ENCODE assay signal across 8 mouse cellular contexts in genomic region chr11:115692800-115693199, GRCm38 (mm10). TPM values are rescaled to one million over a fixed set of nuclear protein-coding genes. Genes with fewer than 3 reads are reported as not detected.
A peak's percentile ranks its signal among the peaks of the same experiment; 100 is the strongest.
DNase-seq lines count a peak whose midpoint lies in the region; ATAC-seq and TF ChIP-seq lines count a peak whose summit lies in the region.

No protein-coding gene starts in this region.

- no peaks in the 10 kb centered on the region for H3K9me3 ChIP-seq in heart, embryonic 13.5 days
- no peaks in the 10 kb centered on the region for H3K9me3 ChIP-seq in lung, postnatal 0 days (ENCODE audit: low read length)

- peak; percentile 47 to 77 for DNase-seq in adrenal gland, adult (ENCODE audit: inconsistent age in 2 of 2, low spot score in 1 of 2)
- no peak for DNase-seq in adrenal gland, adult 8-10 months
- DNase-seq in 416B (ENCODE audit: low read depth), result peak; percentile 61
- DNase-seq in lung, postnatal 0 days (ENCODE audit: low spot score), result peak; percentile 54
- DNase-seq in left cerebral cortex, adult 11 months (ENCODE audit: low spot score), result no peak
- DNase-seq in urinary bladder, postnatal 25 days (ENCODE audit: low spot score), result no peak

- no peak for TF ChIP-seq EP300 in lung, postnatal 0 days (IDR thresholded peaks at IDR 0.05)

- no peak overlapping the region for H3K4me3 ChIP-seq in heart, embryonic 13.5 days
- no peak overlapping the region for H3K4me3 ChIP-seq in lung, postnatal 0 days (ENCODE audit: low read depth, low read length)

- TF ChIP-seq CTCF in lung, postnatal 0 days (IDR thresholded peaks at IDR 0.05), result no peak

- H3K4me2 ChIP-seq in heart, embryonic 13.5 days, result no peak overlapping the region
- H3K4me2 ChIP-seq in lung, postnatal 0 days (replicated peaks; ENCODE audit: low read depth, low read length), result no peak overlapping the region

- WGBS in heart, embryonic 13.5 days, result 42% methylated on average over 5 of the region's 5 CpGs
- 20% methylated on average over 5 of the region's 5 CpGs for WGBS in lung, postnatal 0 days

- peaks cover 33% of the 10 kb centered on the region for H3K36me3 ChIP-seq in heart, embryonic 13.5 days
- H3K36me3 ChIP-seq in lung, postnatal 0 days (ENCODE audit: insufficient read depth, low read length), result no peaks in the 10 kb centered on the region; the same call in 1 of the 2 replicates

- H3K9ac ChIP-seq in heart, embryonic 13.5 days, result peak overlapping the region; percentile 48
- H3K9ac ChIP-seq in lung, postnatal 0 days (replicated peaks; ENCODE audit: low read depth), result no peak overlapping the region

- H3K4me1 ChIP-seq in heart, embryonic 13.5 days, result peaks cover 77% of the 10 kb centered on the region
- H3K4me1 ChIP-seq in lung, postnatal 0 days (ENCODE audit: insufficient read depth, low read depth, low read length), result peaks cover 15% of the 10 kb centered on the region; the same call in 1 of the 2 replicates

- H3K27ac ChIP-seq in heart, embryonic 13.5 days (replicated peaks), result peak overlapping the region; percentile 80
- peak overlapping the region; percentile 58 for H3K27ac ChIP-seq in lung, postnatal 0 days (ENCODE audit: low read length)

- H3K27me3 ChIP-seq in heart, embryonic 13.5 days (replicated peaks), result no peaks in the 10 kb centered on the region
- no peaks in the 10 kb centered on the region for H3K27me3 ChIP-seq in lung, postnatal 0 days (replicated peaks; ENCODE audit: insufficient read depth, low read length)

- no peak for ATAC-seq in heart, embryonic 13.5 days (ENCODE audit: extremely low read depth, insufficient number of reproducible peaks, low FRiP score, low TSS enrichment)
- ATAC-seq in lung, postnatal 0 days, result peak; percentile 30; the same call in 1 of the 2 replicates
- ATAC-seq in erythroblast, adult 5-6 weeks (replicated peaks; ENCODE audit: low FRiP score, poor library complexity, severe bottlenecking), result no peak

RNA-seq across cellular contexts. Expression of gene Grb2, which starts 15.6 kb away (rescaled TPM):
- 100 to 1,000 TPM; 136 to 165 (median 160) TPM for total RNA-seq in adrenal gland, adult 8-10 months (2022)
- polyA plus RNA-seq in heart, embryonic 13.5 days (2015; fragmentation: Nextera tagmentation; extraction: Ambion mirVana), result 86.6 and 90.0 TPM in 2 replicates
- polyA plus RNA-seq in lung, postnatal 0 days (2015; fragmentation: Nextera tagmentation; extraction: Ambion mirVana), result 62.8 and 75.9 TPM in 2 replicates
- 27.4 and 34.4 TPM in 2 replicates for total RNA-seq in erythroblast, adult 5-6 weeks (2015; ENCODE audit: low replicate concordance)
- 12.0 and 21.9 TPM in 2 replicates for total RNA-seq in erythroblast, adult 5-6 weeks (2017; ENCODE audit: low replicate concordance)

Comparison
In these comparisons a context has a peak if more than half of its experiments do, and no peak if none do; other contexts are left out.
1. DNase-seq: peak in adrenal gland, adult (2 of 2), 416B (single experiment) and lung, postnatal 0 days (single experiment); none in adrenal gland, adult 8-10 months (single experiment), left cerebral cortex, adult 11 months (single experiment) and urinary bladder, postnatal 25 days (single experiment).